Mouse (Mus musculus) left cerebral cortex, adult 2 months (tissue): Measurements from ENCODE around the gene Pkhd1. TPM values are rescaled to one million over a fixed set of nuclear protein-coding genes. Genes with fewer than 3 reads are reported as not detected.

ENCODE experiments used
- DNase-seq, 2 experiments: peaks; one replicate each; pipeline ENCODE4 v3.0.0; 2021 to 2022; ENCODE audit warnings: low spot score in 2 of 2, mixed read lengths in 1 of 2; ENCODE audit errors: extremely low spot score in 1 of 2
- H3K27ac ChIP-seq: fragments of 200-600 bp; 2 replicates; pipeline ENCODE4 v1.8.1; 2022
- H3K4me3 ChIP-seq: fragments of 200-600 bp; 2 replicates; pipeline ENCODE4 v1.8.1; 2022
- CTCF ChIP-seq: fragments of 200-600 bp; IDR thresholded peaks from 2 replicates; pipeline ENCODE4 v1.8.1; 2022; ENCODE audit warnings: antibody characterized with exemption, mild to moderate bottlenecking, moderate library complexity
- intact Hi-C: fragments of 180-260 bp; cut with DNase I; formaldehyde crosslinking; loops from one replicate; pipeline ENCODE4 v1.15.1; 2025
- total RNA-seq, 2 experiments: library from RNA; stranded (reverse); gene quantifications; 2 replicates each; pipeline ENCODE4 v1.2.3; 2021

Pkhd1 gene
- total RNA-seq, 2 experiments from 2014 or later: 0.09 TPM; not detected in 1

GRCm38 (mm10) chr1:20018198-20018925 lies 599.5 kb downstream of the Pkhd1 start:
- no peak for DNase-seq
- Histone ChIP-seq H3K27ac (no peak overlapping the region), H3K4me3 (no peak overlapping the region)
- intact Hi-C loops: no loop called here
- TF ChIP-seq CTCF: no peak

- no peak overlapping the region for H3K27ac ChIP-seq
- no peak for TF ChIP-seq CTCF
Observed at GRCm38 (mm10) chr1:20017619-20018018, 600.2 kb downstream of the Pkhd1 start.

More at GRCm38 (mm10) chr1:20017619-20018018, 600.2 kb downstream of the Pkhd1 start:
- intact Hi-C loops: no loop called here
- H3K4me3 ChIP-seq: no peak overlapping the region
- DNase-seq: no peak

Other genes starting within 250 kb of the Pkhd1 start
- not detected for gene Il17a, start 112.8 kb upstream of the Pkhd1 start, total RNA-seq
- not detected for gene Il17f, start 172.6 kb upstream of the Pkhd1 start, total RNA-seq
- 1 to 10 TPM; 1.9 to 3.4 TPM for gene Mcm3, start 202.2 kb upstream of the Pkhd1 start, total RNA-seq